In the genomic region with DNA sequence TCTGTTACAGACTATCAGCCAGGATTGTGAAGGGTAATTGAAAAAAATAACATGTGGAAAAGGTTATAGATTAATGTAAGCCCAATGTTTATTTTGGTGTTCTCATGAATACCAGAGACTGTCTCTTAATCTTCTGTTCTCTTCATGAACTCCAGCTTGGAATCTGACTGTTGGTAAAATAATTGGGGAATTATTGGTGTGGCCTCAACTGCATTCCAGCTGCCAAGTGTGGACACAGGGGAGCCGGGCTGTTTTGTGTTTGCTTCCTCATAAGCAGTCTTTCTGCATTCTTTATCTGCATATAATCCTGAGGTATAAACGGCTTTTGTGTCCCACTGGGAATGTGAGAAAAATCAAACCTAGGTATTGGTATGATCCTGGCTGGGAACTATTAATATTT, we compare ENCODE assay signal across 20 mouse cellular contexts. TPM values are rescaled to one million over a fixed set of nuclear protein-coding genes. Genes with fewer than 3 reads are reported as not detected.
"Had no signal": no experiment of that assay in that cellular context is flagged by ENCODE, and none has a peak within 500 bp of the region (broad histone marks: within the 10 kb centered on the region; RNA-seq: fewer than 3 reads in every experiment).

No protein-coding gene starts in this region.

- H3K27ac ChIP-seq: limb, embryonic 10.5 days; limb, embryonic 13.5 days; liver, embryonic 13.5 days; macrophage; midbrain, embryonic 12.5 days; midbrain, embryonic 15.5 days; neural tube, embryonic 12.5 days; neural tube, embryonic 15.5 days; stomach, postnatal 0 days had no signal

- H3K27me3 ChIP-seq: limb, embryonic 13.5 days; liver, embryonic 13.5 days; midbrain, embryonic 12.5 days; midbrain, embryonic 15.5 days; neural tube, embryonic 12.5 days; neural tube, embryonic 15.5 days had no signal

- H3K4me1 ChIP-seq: liver, embryonic 13.5 days; midbrain, embryonic 12.5 days; midbrain, embryonic 15.5 days; neural tube, embryonic 12.5 days; neural tube, embryonic 15.5 days had no signal

- H3K36me3 ChIP-seq: limb, embryonic 10.5 days; limb, embryonic 13.5 days; liver, embryonic 13.5 days; midbrain, embryonic 12.5 days; midbrain, embryonic 15.5 days; neural tube, embryonic 12.5 days; neural tube, embryonic 15.5 days had no signal

- H3K4me3 ChIP-seq: limb, embryonic 10.5 days; limb, embryonic 13.5 days; liver, embryonic 13.5 days; midbrain, embryonic 12.5 days; midbrain, embryonic 15.5 days; neural tube, embryonic 12.5 days; neural tube, embryonic 15.5 days had no signal

- DNase-seq: kidney, adult 11 months; kidney, postnatal 10 days; liver; liver, embryonic 13.5 days; lung, embryonic 14.5 days; right cerebral cortex, adult 18-20 months; right cerebral cortex, postnatal 14 days; right cerebral cortex, postnatal 4 days; thymus, adult 2 months; thymus, postnatal 14 days; thymus, postnatal 4 days had no signal

RNA-seq across cellular contexts. Expression of a gene that starts 29.3 kb away (rescaled TPM):
- total RNA-seq: megakaryocyte, adult 5-6 weeks had no signal
- polyA plus RNA-seq: macrophage had no signal
